Mouse (Mus musculus): ENCODE data around the gene 4931428F04Rik.

DNA sequence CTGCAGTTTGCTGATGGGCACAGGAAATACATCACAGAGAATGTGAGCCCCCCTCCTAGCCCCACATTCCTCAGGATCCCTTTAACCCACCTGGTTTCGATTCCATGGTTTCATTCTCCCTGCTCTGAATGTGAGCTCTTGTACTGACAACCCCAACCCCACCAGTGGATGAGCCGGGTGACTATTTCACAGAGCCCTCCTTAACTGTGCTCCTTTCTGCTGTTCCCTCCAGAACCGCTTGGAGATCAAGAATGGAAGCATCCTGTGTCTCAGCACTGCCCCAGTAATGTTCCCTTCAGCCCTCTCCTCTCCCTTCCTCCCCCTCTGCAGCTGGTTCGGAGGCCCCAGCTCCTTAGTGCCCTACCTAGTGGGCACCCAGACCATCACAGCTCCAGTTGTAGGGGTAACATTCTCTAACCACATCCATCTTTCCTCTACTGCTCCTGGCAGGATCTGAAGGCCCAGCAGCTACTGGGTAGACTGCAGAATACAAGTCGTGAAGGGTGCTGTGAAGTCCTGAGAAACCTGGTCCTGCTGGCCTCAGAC is 16.6 kb upstream of the 4931428F04Rik start:
- TF ChIP-seq CTCF (IDR thresholded peaks at IDR 0.05; ENCODE audit: low read depth) (no peak), EP300 (IDR thresholded peaks at IDR 0.05; ENCODE audit: low read depth) (no peak)

Data from heart, postnatal 0 days (tissue).